Mouse (Mus musculus) midbrain, postnatal 0 days (tissue): ENCODE results near the gene Gm3173. TPM values are rescaled to one million over a fixed set of nuclear protein-coding genes. Genes with fewer than 3 reads are reported as not detected.
"Not testable (repeated sequence)": the region's sequence is repeated elsewhere in the genome, so short reads cannot be mapped to it uniquely, and the experiment has no call there.

ENCODE experiments used
- ATAC-seq: fragments of 200-750 bp; cut with Nextera tagmentation; 2 replicates; pipeline ENCODE4 v1.8.0; 2017; ENCODE audit warnings: moderate number of reproducible peaks, mild to moderate bottlenecking, moderate TSS enrichment, moderate library complexity; ENCODE audit not compliant: low FRiP score
- DNase-seq: peaks from one replicate; pipeline ENCODE4 v3.0.0-alpha.2; 2015; ENCODE audit warnings: low spot score
- H3K27ac ChIP-seq: fragments of 300-500 bp; sonication (generic); 2 replicates; pipeline ENCODE4 v1.5.1; 2014; ENCODE audit warnings: low read depth, mild to moderate bottlenecking, low read length, mixed read lengths
- H3K27me3 ChIP-seq: fragments of 300-500 bp; sonication (generic); 2 replicates; pipeline ENCODE4 v1.6.1; 2014; ENCODE audit warnings: low read length, control low read depth, mixed read lengths; ENCODE audit not compliant: insufficient read depth
- H3K36me3 ChIP-seq: fragments of 300-500 bp; sonication (generic); 2 replicates; pipeline ENCODE4 v1.6.1; 2014; ENCODE audit warnings: low read length, control low read depth, mixed read lengths; ENCODE audit not compliant: insufficient read depth
- H3K4me1 ChIP-seq: fragments of 300-500 bp; sonication (generic); 2 replicates; pipeline ENCODE4 v1.6.1; 2014; ENCODE audit warnings: mild to moderate bottlenecking, control low read depth, antibody characterized with exemption, low read length, mixed read lengths; ENCODE audit not compliant: insufficient read depth
- H3K4me2 ChIP-seq: fragments of 300-500 bp; sonication (generic); 2 replicates; pipeline ENCODE4 v1.6.1; 2014; ENCODE audit warnings: low read depth, mild to moderate bottlenecking, low read length, mixed read lengths; ENCODE audit not compliant: poor library complexity, severe bottlenecking
- H3K4me3 ChIP-seq: fragments of 300-500 bp; sonication (generic); 2 replicates; pipeline ENCODE4 v1.5.1; 2014; ENCODE audit warnings: low read depth, mild to moderate bottlenecking, low read length, moderate library complexity
- H3K9ac ChIP-seq: fragments of 300-500 bp; sonication (generic); replicated peaks from 2 replicates; pipeline ENCODE4 v1.6.1; 2014; ENCODE audit warnings: mild to moderate bottlenecking, low read length, moderate library complexity, mixed read lengths; ENCODE audit not compliant: poor library complexity, severe bottlenecking
- H3K9me3 ChIP-seq: fragments of 300-500 bp; sonication (generic); 2 replicates; pipeline ENCODE4 v1.6.1; 2016; ENCODE audit warnings: low read length, control low read depth
- WGBS: fragments of 180-500 bp; shearing (Covaris S2); extraction: QIAGEN DNeasy Blood & Tissue Kit; methylation state at CpG from one replicate; pipeline ENCODE4 v1.1.7; 2014; 5-methylcytosine and 5-hydroxymethylcytosine counted together
- polyA plus RNA-seq: library from polyadenylated mRNA; unstranded; fragments of >200 nt; fragmentation: Nextera tagmentation; extraction: Ambion mirVana; gene quantifications from 2 replicates; pipeline ENCODE4 v1.2.1, GENCODE M21; 2015
- total RNA-seq: library from RNA; depleted of rRNA; stranded (reverse); fragments of >200 nt; gene quantifications from 2 replicates; pipeline ENCODE4 v1.2.3, GENCODE M21; 2014; rRNA removed

The Gm3173 gene
- total RNA-seq (1.4 TPM in 1 of 2 replicates, not detected in the other), polyA plus RNA-seq (2.8 and 3.4 TPM in 2 replicates)

GRCm38 (mm10) chr14:4430692-4431091 lies at the start of gene Gm3173:
Gene Gm3173 (plus strand): TSS chr14:4430992.
- not testable (repeated sequence) for DNase-seq, ATAC-seq, H3K9ac ChIP-seq, H3K36me3 ChIP-seq, H3K4me2 ChIP-seq, H3K4me3 ChIP-seq, H3K9me3 ChIP-seq, H3K27me3 ChIP-seq, H3K4me1 ChIP-seq, H3K27ac ChIP-seq

- not testable (repeated sequence) for H3K27me3 ChIP-seq, H3K36me3 ChIP-seq, H3K4me3 ChIP-seq, H3K4me2 ChIP-seq, H3K9ac ChIP-seq, H3K4me1 ChIP-seq, H3K27ac ChIP-seq, H3K9me3 ChIP-seq, ATAC-seq, DNase-seq
Measured at GRCm38 (mm10) chr14:4385606-4386005, 45.2 kb upstream of the Gm3173 start.

- not testable (repeated sequence) for DNase-seq, H3K4me2 ChIP-seq, H3K27ac ChIP-seq, H3K27me3 ChIP-seq, H3K4me3 ChIP-seq, ATAC-seq, H3K4me1 ChIP-seq, H3K9me3 ChIP-seq, H3K9ac ChIP-seq, H3K36me3 ChIP-seq
- 92% methylated on average over 2 of the region's 6 CpGs for WGBS
Measured at GRCm38 (mm10) chr14:4392841-4393530, 37.8 kb upstream of the Gm3173 start.

- not testable (repeated sequence) for H3K27me3 ChIP-seq, H3K27ac ChIP-seq, H3K4me1 ChIP-seq, H3K9me3 ChIP-seq, DNase-seq, H3K36me3 ChIP-seq, H3K4me2 ChIP-seq, ATAC-seq, H3K9ac ChIP-seq, H3K4me3 ChIP-seq
- WGBS: 86% methylated on average over 1 of the region's 3 CpGs
Measured at GRCm38 (mm10) chr14:4397226-4397625, 33.6 kb upstream of the Gm3173 start, which contains the start of gene Gm3159. Gene Gm3159 (plus strand): TSS chr14:4397526.

GRCm38 (mm10) chr14:4398624-4399023 lies 32.2 kb upstream of the Gm3173 start:
- not testable (repeated sequence) for H3K4me2 ChIP-seq, H3K9me3 ChIP-seq, H3K36me3 ChIP-seq, H3K9ac ChIP-seq, H3K4me1 ChIP-seq, H3K4me3 ChIP-seq, H3K27ac ChIP-seq, H3K27me3 ChIP-seq, DNase-seq, ATAC-seq

GRCm38 (mm10) chr14:4400115-4400789 lies 30.5 kb upstream of the Gm3173 start:
- WGBS: 86% methylated on average over 5 of the region's 5 CpGs
- not testable (repeated sequence) for H3K4me3 ChIP-seq, H3K9me3 ChIP-seq, H3K27ac ChIP-seq, H3K27me3 ChIP-seq, H3K36me3 ChIP-seq, H3K9ac ChIP-seq, ATAC-seq, H3K4me2 ChIP-seq, DNase-seq, H3K4me1 ChIP-seq

GRCm38 (mm10) chr14:4401245-4401644 lies 29.5 kb upstream of the Gm3173 start:
- 72% methylated on average over 5 of the region's 5 CpGs for WGBS
- H3K4me2 ChIP-seq, H3K4me1 ChIP-seq, DNase-seq, H3K9ac ChIP-seq, H3K4me3 ChIP-seq, H3K9me3 ChIP-seq, H3K36me3 ChIP-seq, H3K27me3 ChIP-seq, ATAC-seq, H3K27ac ChIP-seq: not testable (repeated sequence)

GRCm38 (mm10) chr14:4403840-4404239 lies 27.0 kb upstream of the Gm3173 start:
- H3K36me3 ChIP-seq, ATAC-seq, H3K4me2 ChIP-seq, H3K4me1 ChIP-seq, H3K9me3 ChIP-seq, H3K27ac ChIP-seq, H3K4me3 ChIP-seq, H3K9ac ChIP-seq, DNase-seq, H3K27me3 ChIP-seq: not testable (repeated sequence)

- H3K4me3 ChIP-seq, H3K9me3 ChIP-seq, H3K27ac ChIP-seq, H3K4me2 ChIP-seq, ATAC-seq, H3K4me1 ChIP-seq, H3K36me3 ChIP-seq, H3K9ac ChIP-seq, DNase-seq, H3K27me3 ChIP-seq: not testable (repeated sequence)
- 56% methylated on average over 1 of the region's 1 CpGs for WGBS
Measured at GRCm38 (mm10) chr14:4409939-4410338, 20.9 kb upstream of the Gm3173 start.
